Mouse (Mus musculus) MEL (cell line): ENCODE data around the gene Tcirg1.

Experiments used
- CTCF ChIP-seq, 3 experiments: IDR thresholded peaks in 2 of 3; conservative IDR thresholded peaks in 1 of 3; 2 replicates each; pipeline ENCODE4 v1.5.1; 2011 to 2012; ENCODE audit warnings: low read length in 3 of 3, low read depth in 2 of 3, mild to moderate bottlenecking in 2 of 3, improper control_type of control experiment in 1 of 3, inconsistent platforms in 1 of 3, mixed read lengths in 1 of 3, moderate library complexity in 1 of 3; ENCODE audit not compliant: control insufficient read depth in 1 of 3, insufficient read depth in 1 of 3, poor library complexity in 1 of 3, severe bottlenecking in 1 of 3
- E2F4 ChIP-seq: IDR thresholded peaks from 2 replicates; pipeline ENCODE4 v1.6.1; 2011; ENCODE audit warnings: low read depth, low read length, improper control_type of control experiment, borderline replicate concordance
- MEF2A ChIP-seq: IDR thresholded peaks from 2 replicates; pipeline ENCODE4 v1.6.1; 2014; ENCODE audit warnings: low read depth, mild to moderate bottlenecking, inconsistent platforms, low read length, improper control_type of control experiment; ENCODE audit not compliant: poor library complexity, insufficient replicate concordance, severe bottlenecking; ENCODE audit errors: extremely low read depth
- MYC ChIP-seq: IDR thresholded peaks from 2 replicates; pipeline ENCODE4 v1.6.1; 2011; ENCODE audit warnings: low read depth, mild to moderate bottlenecking, low read length, improper control_type of control experiment, moderate library complexity
- NELFE ChIP-seq: IDR thresholded peaks from 2 replicates; pipeline ENCODE4 v1.6.1; 2011; ENCODE audit warnings: low read depth, low read length, improper control_type of control experiment
- RCOR1 ChIP-seq: IDR thresholded peaks from 2 replicates; pipeline ENCODE4 v1.6.1; 2012; ENCODE audit warnings: low read depth, mild to moderate bottlenecking, inconsistent platforms, low read length, improper control_type of control experiment
- TCF12 ChIP-seq: IDR thresholded peaks from 2 replicates; pipeline ENCODE4 v1.6.1; 2014; ENCODE audit warnings: low read depth, mild to moderate bottlenecking, inconsistent platforms, low read length, improper control_type of control experiment, moderate library complexity
- ZNF384 ChIP-seq: IDR thresholded peaks from 2 replicates; pipeline ENCODE4 v1.6.1; 2012; ENCODE audit warnings: low read depth, mild to moderate bottlenecking, inconsistent platforms, low read length, improper control_type of control experiment

GRCm38 (mm10) chr19:3848207-3848808 lies 58.6 kb downstream of the Tcirg1 start:
- TF ChIP-seq CTCF (IDR thresholded peaks at IDR 0.05 in 2 of 3, conservative IDR thresholded peaks at IDR 0.05 in 1 of 3; ENCODE audit: control insufficient read depth in 1 of 3, insufficient read depth in 1 of 3, low read depth in 2 of 3, low read length in 3 of 3, poor library complexity in 1 of 3, severe bottlenecking in 1 of 3): no peak
- no peak for TF ChIP-seq NELFE
- TF ChIP-seq E2F4: no peak
- TF ChIP-seq TCF12: no peak
- TF ChIP-seq MYC: no peak
- TF ChIP-seq MEF2A: no peak
- TF ChIP-seq ZNF384: no peak
- no peak for TF ChIP-seq RCOR1
